Mouse (Mus musculus) cerebellum, adult 2 months (tissue): ENCODE data around the gene 2810006K23Rik.

ENCODE experiments used
- CTCF ChIP-seq: fragments of 200-500 bp; IDR thresholded peaks from 2 replicates; pipeline ENCODE4 v1.5.1; 2011; ENCODE audit warnings: low read depth, mild to moderate bottlenecking, control low read depth, low read length, moderate library complexity, borderline replicate concordance; ENCODE audit not compliant: insufficient read depth
- POLR2A ChIP-seq: fragments of 200-500 bp; IDR thresholded peaks from 2 replicates; pipeline ENCODE4 v1.6.1; 2011; ENCODE audit warnings: low read length, control low read depth, borderline replicate concordance; ENCODE audit not compliant: insufficient read depth

DNA sequence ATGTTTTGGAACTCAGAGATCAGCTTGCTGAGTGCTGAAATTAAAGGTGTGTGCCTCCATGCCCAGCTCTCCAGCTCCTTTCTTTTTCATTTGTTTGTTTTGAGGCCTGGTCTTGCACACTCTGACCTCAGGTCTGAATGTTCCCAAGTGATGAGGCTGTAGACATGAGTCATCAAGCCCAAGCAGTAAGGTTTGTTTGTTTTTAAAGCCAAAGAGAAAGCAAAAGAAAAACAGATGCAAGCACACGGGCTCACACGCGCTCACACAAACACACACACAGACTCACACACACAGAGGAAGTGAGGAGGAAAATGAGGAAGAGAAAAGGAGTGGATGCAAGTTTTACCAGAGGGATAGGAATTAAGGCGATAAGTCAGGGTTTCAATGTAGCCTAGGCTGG lies 49.3 kb downstream of the 2810006K23Rik start:
- TF ChIP-seq CTCF (no peak), POLR2A (no peak)
